Comparison of ENCODE assay signal across 15 mouse cellular contexts in genomic region chr8:122317918-122318475, GRCm38 (mm10). TPM values are rescaled to one million over a fixed set of nuclear protein-coding genes. Genes with fewer than 3 reads are reported as not detected.
DNase-seq lines count a peak whose midpoint lies in the region; ATAC-seq and TF ChIP-seq lines count a peak whose summit lies in the region.
"Had no signal": no experiment of that assay in that cellular context is flagged by ENCODE, and none has a peak within 500 bp of the region (broad histone marks: within the 10 kb centered on the region; RNA-seq: fewer than 3 reads in every experiment).

No protein-coding gene starts in this region.

- H3K27me3 ChIP-seq in forebrain, embryonic 10.5 days (ENCODE audit: poor library complexity, severe bottlenecking): peaks cover 11% of the 10 kb centered on the region
- H3K27me3 ChIP-seq in forebrain, embryonic 12.5 days: peaks cover 4% of the 10 kb centered on the region; the same call in 1 of the 2 replicates
- 0 out of 2 replicates have a peak, but pooled peaks cover 4% of the 10 kb centered on the region for H3K27me3 ChIP-seq in limb, embryonic 10.5 days (ENCODE audit: low read depth, poor library complexity, severe bottlenecking)
- no peaks in the 10 kb centered on the region for H3K27me3 ChIP-seq in megakaryocyte, embryonic 14.5 days (replicated peaks)
- H3K27me3 ChIP-seq: hindbrain, embryonic 15.5 days had no signal

- no peaks in the 10 kb centered on the region for H3K36me3 ChIP-seq in forebrain, embryonic 10.5 days (replicated peaks)
- no peaks in the 10 kb centered on the region for H3K36me3 ChIP-seq in forebrain, embryonic 12.5 days (replicated peaks)
- H3K36me3 ChIP-seq in ES-E14 (ENCODE audit: control insufficient read depth, insufficient read depth, low read length, poor library complexity, severe bottlenecking): no peaks in the 10 kb centered on the region
- no peaks in the 10 kb centered on the region for H3K36me3 ChIP-seq in limb, embryonic 10.5 days
- H3K36me3 ChIP-seq in megakaryocyte, embryonic 14.5 days (replicated peaks; ENCODE audit: low read length): peaks cover 100% of the 10 kb centered on the region
- H3K36me3 ChIP-seq: hindbrain, embryonic 15.5 days had no signal

- intact Hi-C loops in left cerebral cortex, postnatal 4 days (cut with DNase I): no loop called here

- H3K9ac ChIP-seq in forebrain, embryonic 12.5 days: no peak overlapping the region
- H3K9ac ChIP-seq in ES-E14 (ENCODE audit: insufficient read depth, low read depth, low read length, poor library complexity, severe bottlenecking): peak overlapping the region; percentile 33
- H3K9ac ChIP-seq: hindbrain, embryonic 15.5 days had no signal

- no peak for DNase-seq in forebrain, embryonic 10.5 days (ENCODE audit: extremely low spot score, low spot score)
- DNase-seq in ES-E14 (ENCODE audit: low read depth, low spot score): no peak
- no peak for DNase-seq in limb, embryonic 10.5 days (ENCODE audit: low spot score)
- DNase-seq in left cerebral cortex, postnatal 4 days: no peak
- no peak for DNase-seq in layer of hippocampus, adult 9-11 months
- DNase-seq in yolk sac, embryonic 10.5 days (ENCODE audit: low spot score): no peak
- DNase-seq: kidney, postnatal 10 days; lung, postnatal 10 days had no signal

- no peak overlapping the region for H3K4me3 ChIP-seq in forebrain, embryonic 10.5 days
- no peak overlapping the region for H3K4me3 ChIP-seq in forebrain, embryonic 12.5 days (replicated peaks)
- no peak overlapping the region for H3K4me3 ChIP-seq in ES-E14 (ENCODE audit: insufficient read depth in 1 of 2, low read depth in 1 of 2, low read length in 2 of 2, poor library complexity in 1 of 2, severe bottlenecking in 1 of 2)
- no peak overlapping the region for H3K4me3 ChIP-seq in limb, embryonic 10.5 days
- H3K4me3 ChIP-seq in megakaryocyte, embryonic 14.5 days (replicated peaks): peak overlapping the region; percentile 85
- H3K4me3 ChIP-seq: hindbrain, embryonic 15.5 days; left cerebral cortex, adult 2 months had no signal

- ATAC-seq in forebrain, embryonic 12.5 days (ENCODE audit: low FRiP score): no peak

- H3K27ac ChIP-seq in forebrain, embryonic 10.5 days: peak overlapping the region; percentile 68
- H3K27ac ChIP-seq in forebrain, embryonic 12.5 days: no peak overlapping the region
- H3K27ac ChIP-seq in ES-E14 (ENCODE audit: insufficient read depth, low read depth, low read length, poor library complexity, severe bottlenecking): peak overlapping the region; percentile 44; the same call in 1 of the 2 replicates
- H3K27ac ChIP-seq in limb, embryonic 10.5 days: peak overlapping the region; percentile 43; the same call in 1 of the 2 replicates
- H3K27ac ChIP-seq: hindbrain, embryonic 15.5 days; left cerebral cortex, adult 2 months had no signal

- 47% methylated on average over 8 of the region's 8 CpGs for WGBS in forebrain, embryonic 10.5 days
- 52% methylated on average over 8 of the region's 8 CpGs for WGBS in forebrain, embryonic 12.5 days
- 67% methylated on average over 8 of the region's 8 CpGs for WGBS in limb, embryonic 10.5 days

- no peak overlapping the region for H3K4me2 ChIP-seq in forebrain, embryonic 12.5 days
- H3K4me2 ChIP-seq: hindbrain, embryonic 15.5 days had no signal

- H3K9me3 ChIP-seq in forebrain, embryonic 10.5 days: no peaks in the 10 kb centered on the region
- no peaks in the 10 kb centered on the region for H3K9me3 ChIP-seq in forebrain, embryonic 12.5 days
- no peaks in the 10 kb centered on the region for H3K9me3 ChIP-seq in ES-E14 (ENCODE audit: control insufficient read depth, insufficient read depth, low read depth, low read length)
- H3K9me3 ChIP-seq in limb, embryonic 10.5 days (replicated peaks): no peaks in the 10 kb centered on the region
- no peaks in the 10 kb centered on the region for H3K9me3 ChIP-seq in megakaryocyte, embryonic 14.5 days
- H3K9me3 ChIP-seq: hindbrain, embryonic 15.5 days had no signal

- in situ Hi-C loops in ES-E14 (cut with MboI; ENCODE audit: low sequenced_read_pairs in 2 of 2, unreplicated experiment in 2 of 2): no loop called here

- H3K4me1 ChIP-seq in forebrain, embryonic 10.5 days: peaks cover 91% of the 10 kb centered on the region
- peaks cover 21% of the 10 kb centered on the region for H3K4me1 ChIP-seq in forebrain, embryonic 12.5 days
- peaks cover 0 to 52% of the 10 kb centered on the region in 2 experiments; a peak in 2 of 4 replicates for H3K4me1 ChIP-seq in ES-E14 (ENCODE audit: control insufficient read depth in 2 of 2, insufficient read depth in 2 of 2, low read length in 2 of 2, poor library complexity in 1 of 2)
- peaks cover 76% of the 10 kb centered on the region for H3K4me1 ChIP-seq in limb, embryonic 10.5 days
- H3K4me1 ChIP-seq in megakaryocyte, embryonic 14.5 days: peaks cover 100% of the 10 kb centered on the region

TF ChIP-seq in ES-E14, 5 proteins besides CTCF, POLR2A, EP300 and RAD21:
- TF ChIP-seq ZC3H11A (IDR thresholded peaks at IDR 0.05; ENCODE audit: borderline replicate concordance, low read depth, low read length): no peak

RNA-seq across cellular contexts. Expression of gene Zfpm1, which starts 36.1 kb away (rescaled TPM):
- 0.82 and 0.88 TPM in 2 replicates for polyA plus RNA-seq in forebrain, embryonic 10.5 days (2016; fragmentation: Nextera tagmentation; extraction: Ambion mirVana)
- 0.82 and 1.2 TPM in 2 replicates for polyA plus RNA-seq in forebrain, embryonic 12.5 days (2016; fragmentation: Nextera tagmentation; extraction: Ambion mirVana)
- total RNA-seq in ES-E14 (2012; rRNA removed): 7.8 and 8.5 TPM in 2 replicates
- 1.3 and 1.5 TPM in 2 replicates for polyA plus RNA-seq in limb, embryonic 10.5 days (2016; fragmentation: Nextera tagmentation; extraction: Ambion mirVana)
- polyA plus RNA-seq in megakaryocyte, embryonic 14.5 days (2012; ENCODE audit: insufficient read depth, low replicate concordance): 1,238 and 3,030 TPM in 2 replicates
- total RNA-seq in left cerebral cortex, postnatal 4 days (2021): 10 to 100 TPM in 1 of 2 experiments, 1 to 10 TPM in 1; 8.6 to 12.2 TPM

RNA-seq across cellular contexts. Expression of gene Trhr2, which starts 42.5 kb away (rescaled TPM):
- polyA plus RNA-seq in forebrain, embryonic 10.5 days (2016; fragmentation: Nextera tagmentation; extraction: Ambion mirVana): not detected in 2 replicates
- not detected in 2 replicates for polyA plus RNA-seq in forebrain, embryonic 12.5 days (2016; fragmentation: Nextera tagmentation; extraction: Ambion mirVana)
- not detected in 2 replicates for total RNA-seq in ES-E14 (2012; rRNA removed)
- polyA plus RNA-seq in limb, embryonic 10.5 days (2016; fragmentation: Nextera tagmentation; extraction: Ambion mirVana): not detected in 2 replicates
- 1.8 TPM in 1 of 2 replicates, not detected in the other for polyA plus RNA-seq in megakaryocyte, embryonic 14.5 days (2012; ENCODE audit: insufficient read depth, low replicate concordance)
- 1 to 10 TPM in 1 of 2 experiments, under 1 TPM in 1; 0.66 to 1.3 TPM for total RNA-seq in left cerebral cortex, postnatal 4 days (2021)
- total RNA-seq: adrenal gland, adult 18-20 months; neutrophil, adult 5-6 weeks had no signal
- polyA plus RNA-seq: heart, embryonic 14.5 days had no signal

RNA-seq across cellular contexts. Expression of gene Zc3h18, which starts 58.4 kb away (rescaled TPM):
- 73.2 and 81.1 TPM in 2 replicates for polyA plus RNA-seq in forebrain, embryonic 10.5 days (2016; fragmentation: Nextera tagmentation; extraction: Ambion mirVana)
- 71.8 and 75.5 TPM in 2 replicates for polyA plus RNA-seq in forebrain, embryonic 12.5 days (2016; fragmentation: Nextera tagmentation; extraction: Ambion mirVana)
- total RNA-seq in ES-E14 (2012; rRNA removed): 87.1 and 90.4 TPM in 2 replicates
- 84.2 and 86.1 TPM in 2 replicates for polyA plus RNA-seq in limb, embryonic 10.5 days (2016; fragmentation: Nextera tagmentation; extraction: Ambion mirVana)
- 80.4 and 130 TPM in 2 replicates for polyA plus RNA-seq in megakaryocyte, embryonic 14.5 days (2012; ENCODE audit: insufficient read depth, low replicate concordance)
- total RNA-seq in left cerebral cortex, postnatal 4 days (2021): 10 to 100 TPM; 47.9 to 49.3 TPM

Comparison
In these comparisons a context has a peak if more than half of its experiments do, and no peak if none do; other contexts are left out.
1. RNA of gene Zfpm1, which starts 36.1 kb away (polyA plus RNA-seq): 1,238 to 3,030 TPM in megakaryocyte, embryonic 14.5 days; 1.3 to 1.5 TPM in limb, embryonic 10.5 days, 0.82 to 1.2 TPM in forebrain, embryonic 12.5 days and 0.82 to 0.88 TPM in forebrain, embryonic 10.5 days; every median in the first group is over 100 times any median in the second.